Mouse (Mus musculus) embryonic facial prominence, embryonic 12.5 days (tissue): ENCODE results near the gene Tm7sf3. TPM values are rescaled to one million over a fixed set of nuclear protein-coding genes. Genes with fewer than 3 reads are reported as not detected.

Source experiments
- ATAC-seq: fragments of 200-750 bp; cut with Nextera tagmentation; 2 replicates; pipeline ENCODE4 v1.8.0; 2017; ENCODE audit not compliant: insufficient number of reproducible peaks, insufficient read depth, low FRiP score, low TSS enrichment
- H3K27ac ChIP-seq: fragments of 300-500 bp; sonication (generic); 2 replicates; pipeline ENCODE4 v1.5.1; 2016; ENCODE audit warnings: mild to moderate bottlenecking
- H3K27me3 ChIP-seq: fragments of 300-500 bp; sonication (generic); 2 replicates; pipeline ENCODE4 v1.6.1; 2016; ENCODE audit warnings: mild to moderate bottlenecking, moderate library complexity
- H3K36me3 ChIP-seq: fragments of 300-500 bp; sonication (generic); 2 replicates; pipeline ENCODE4 v1.6.1; 2016; ENCODE audit warnings: mild to moderate bottlenecking
- H3K4me1 ChIP-seq: fragments of 300-500 bp; sonication (generic); 2 replicates; pipeline ENCODE4 v1.6.1; 2016
- H3K4me2 ChIP-seq: fragments of 300-500 bp; sonication (generic); replicated peaks from 2 replicates; pipeline ENCODE4 v1.6.1; 2016; ENCODE audit warnings: mild to moderate bottlenecking, moderate library complexity
- H3K4me3 ChIP-seq: fragments of 300-500 bp; sonication (generic); 2 replicates; pipeline ENCODE4 v1.5.1; 2016; ENCODE audit warnings: mild to moderate bottlenecking
- H3K9ac ChIP-seq: fragments of 300-500 bp; sonication (generic); 2 replicates; pipeline ENCODE4 v1.6.1; 2016; ENCODE audit warnings: mild to moderate bottlenecking, moderate library complexity
- H3K9me3 ChIP-seq: fragments of 300-500 bp; sonication (generic); 2 replicates; pipeline ENCODE4 v1.6.1; 2016; ENCODE audit warnings: mild to moderate bottlenecking, moderate library complexity
- WGBS: fragments of 180-500 bp; shearing (Covaris S2); methylation state at CpG from one replicate; pipeline ENCODE4 v1.1.7; 2016; 5-methylcytosine and 5-hydroxymethylcytosine counted together
- polyA plus RNA-seq: library from polyadenylated mRNA; unstranded; fragments of >200 nt; fragmentation: Nextera tagmentation; extraction: Ambion mirVana; gene quantifications from 2 replicates; pipeline ENCODE4 v1.2.1, GENCODE M21; 2016

Tm7sf3 gene
- polyA plus RNA-seq = 37.0 and 38.4 TPM in 2 replicates

GRCm38 (mm10) chr6:146642276-146643183, at the start of gene Tm7sf3, which contains the start of gene Med21:
Tm7sf3 (minus strand) TSS chr6:146642824.
Med21 (plus strand) TSS chr6:146642547.
- Histone ChIP-seq H3K9me3 (no peaks in the 10 kb centered on the region), H3K9ac (peak within 1 kb of the TSS; percentile 89), H3K4me1 (peaks cover 5% of the 10 kb centered on the region; the same call in 1 of the 2 replicates), H3K4me3 (peak within 1 kb of the TSS; percentile 78), H3K27ac (peak within 1 kb of the TSS; percentile 82), H3K27me3 (no peaks in the 10 kb centered on the region), H3K36me3 (no peaks in the 10 kb centered on the region), H3K4me2 (peak within 1 kb of the TSS; percentile 76)
- WGBS = 1% methylated on average over 60 of the region's 60 CpGs
- ATAC-seq = peak; percentile 93

GRCm38 (mm10) chr6:146688861-146689260, 46.2 kb upstream of the Tm7sf3 start:
- Histone ChIP-seq H3K4me3 (no peak overlapping the region), H3K9ac (no peak overlapping the region)

GRCm38 (mm10) chr6:146688010-146688409, 45.4 kb upstream of the Tm7sf3 start:
- no peak for ATAC-seq
- H3K27ac ChIP-seq = no peak overlapping the region
- 86% methylated on average over 7 of the region's 7 CpGs for WGBS

More at GRCm38 (mm10) chr6:146688861-146689260, 46.2 kb upstream of the Tm7sf3 start:
- no peaks in the 10 kb centered on the region for H3K27me3 ChIP-seq
- no peaks in the 10 kb centered on the region for H3K9me3 ChIP-seq
- no peaks in the 10 kb centered on the region for H3K36me3 ChIP-seq
- H3K4me2 ChIP-seq = no peak overlapping the region
- 73% methylated on average over 5 of the region's 5 CpGs for WGBS
- no peaks in the 10 kb centered on the region for H3K4me1 ChIP-seq
- ATAC-seq = no peak
- H3K27ac ChIP-seq = no peak overlapping the region

GRCm38 (mm10) chr6:146686463-146687196, 44.0 kb upstream of the Tm7sf3 start:
- ATAC-seq = no peak
- Histone ChIP-seq H3K4me2 (no peak overlapping the region), H3K27ac (no peak overlapping the region), H3K36me3 (no peaks in the 10 kb centered on the region), H3K27me3 (no peaks in the 10 kb centered on the region), H3K9ac (no peak overlapping the region), H3K4me1 (no peaks in the 10 kb centered on the region), H3K9me3 (no peaks in the 10 kb centered on the region), H3K4me3 (no peak overlapping the region)
- 66% methylated on average over 5 of the region's 5 CpGs for WGBS

More at GRCm38 (mm10) chr6:146688010-146688409, 45.4 kb upstream of the Tm7sf3 start:
- Histone ChIP-seq H3K4me2 (no peak overlapping the region), H3K4me3 (no peak overlapping the region), H3K4me1 (no peaks in the 10 kb centered on the region), H3K9me3 (no peaks in the 10 kb centered on the region), H3K27me3 (no peaks in the 10 kb centered on the region), H3K9ac (no peak overlapping the region), H3K36me3 (no peaks in the 10 kb centered on the region)

GRCm38 (mm10) chr6:146685781-146686308, 43.2 kb upstream of the Tm7sf3 start:
- H3K4me3 ChIP-seq = no peak overlapping the region
- WGBS = 76% methylated on average over 17 of the region's 17 CpGs
- no peaks in the 10 kb centered on the region for H3K4me1 ChIP-seq
- ATAC-seq = no peak
- no peaks in the 10 kb centered on the region for H3K9me3 ChIP-seq
- H3K4me2 ChIP-seq = no peak overlapping the region
- no peak overlapping the region for H3K9ac ChIP-seq
- H3K36me3 ChIP-seq = no peaks in the 10 kb centered on the region
- no peak overlapping the region for H3K27ac ChIP-seq
- H3K27me3 ChIP-seq = no peaks in the 10 kb centered on the region

GRCm38 (mm10) chr6:146683881-146684280, 41.3 kb upstream of the Tm7sf3 start:
- Histone ChIP-seq H3K9ac (no peak overlapping the region), H3K9me3 (no peaks in the 10 kb centered on the region; the same call in 1 of the 2 replicates), H3K4me1 (no peaks in the 10 kb centered on the region), H3K4me2 (no peak overlapping the region), H3K27ac (no peak overlapping the region), H3K4me3 (no peak overlapping the region), H3K36me3 (no peaks in the 10 kb centered on the region), H3K27me3 (no peaks in the 10 kb centered on the region)
- 76% methylated on average over 4 of the region's 4 CpGs for WGBS
- no peak for ATAC-seq

- no peak for ATAC-seq
- Histone ChIP-seq H3K36me3 (no peaks in the 10 kb centered on the region), H3K4me1 (no peaks in the 10 kb centered on the region), H3K27ac (no peak overlapping the region), H3K9ac (no peak overlapping the region), H3K27me3 (no peaks in the 10 kb centered on the region), H3K4me3 (no peak overlapping the region), H3K4me2 (no peak overlapping the region), H3K9me3 (no peaks in the 10 kb centered on the region; the same call in 1 of the 2 replicates)
- 71% methylated on average over 10 of the region's 10 CpGs for WGBS
Observed at GRCm38 (mm10) chr6:146678136-146679070, 35.8 kb upstream of the Tm7sf3 start.

- H3K36me3 ChIP-seq = no peaks in the 10 kb centered on the region
- ATAC-seq = no peak
- no peaks in the 10 kb centered on the region for H3K4me1 ChIP-seq
- no peak overlapping the region for H3K4me2 ChIP-seq
- no peak overlapping the region for H3K27ac ChIP-seq
- H3K27me3 ChIP-seq = no peaks in the 10 kb centered on the region
- no peak overlapping the region for H3K9ac ChIP-seq
- no peak overlapping the region for H3K4me3 ChIP-seq
- H3K9me3 ChIP-seq = no peaks in the 10 kb centered on the region; the same call in 1 of the 2 replicates
- 81% methylated on average over 10 of the region's 10 CpGs for WGBS
Observed at GRCm38 (mm10) chr6:146676904-146677303, 34.3 kb upstream of the Tm7sf3 start.

GRCm38 (mm10) chr6:146674881-146675536, 32.4 kb upstream of the Tm7sf3 start:
- no peak overlapping the region for H3K4me2 ChIP-seq
- no peak overlapping the region for H3K27ac ChIP-seq
- no peaks in the 10 kb centered on the region for H3K27me3 ChIP-seq
- H3K36me3 ChIP-seq = no peaks in the 10 kb centered on the region
- no peak overlapping the region for H3K4me3 ChIP-seq
- WGBS = 70% methylated on average over 4 of the region's 4 CpGs
- H3K9me3 ChIP-seq = no peaks in the 10 kb centered on the region; the same call in 1 of the 2 replicates
- no peak overlapping the region for H3K9ac ChIP-seq
- H3K4me1 ChIP-seq = no peaks in the 10 kb centered on the region
- no peak for ATAC-seq

- no peak for ATAC-seq
- Histone ChIP-seq H3K4me3 (no peak overlapping the region), H3K9ac (no peak overlapping the region), H3K9me3 (no peaks in the 10 kb centered on the region; the same call in 1 of the 2 replicates), H3K27ac (no peak overlapping the region), H3K4me2 (no peak overlapping the region), H3K4me1 (no peaks in the 10 kb centered on the region), H3K36me3 (no peaks in the 10 kb centered on the region), H3K27me3 (no peaks in the 10 kb centered on the region)
- 77% methylated on average over 8 of the region's 8 CpGs for WGBS
Observed at GRCm38 (mm10) chr6:146674420-146674819, 31.8 kb upstream of the Tm7sf3 start.
